Mouse (Mus musculus) frontal cortex, adult (tissue): ENCODE measurements around the gene Tldc1.

Experiments
- ATAC-seq: cut with Nextera tagmentation; 2 replicates; pipeline ENCODE4 v1.9.2; 2017; ENCODE audit warnings: mild to moderate bottlenecking, moderate library complexity, mixed read lengths; ENCODE audit not compliant: low TSS enrichment

The Tldc1 gene

DNA sequence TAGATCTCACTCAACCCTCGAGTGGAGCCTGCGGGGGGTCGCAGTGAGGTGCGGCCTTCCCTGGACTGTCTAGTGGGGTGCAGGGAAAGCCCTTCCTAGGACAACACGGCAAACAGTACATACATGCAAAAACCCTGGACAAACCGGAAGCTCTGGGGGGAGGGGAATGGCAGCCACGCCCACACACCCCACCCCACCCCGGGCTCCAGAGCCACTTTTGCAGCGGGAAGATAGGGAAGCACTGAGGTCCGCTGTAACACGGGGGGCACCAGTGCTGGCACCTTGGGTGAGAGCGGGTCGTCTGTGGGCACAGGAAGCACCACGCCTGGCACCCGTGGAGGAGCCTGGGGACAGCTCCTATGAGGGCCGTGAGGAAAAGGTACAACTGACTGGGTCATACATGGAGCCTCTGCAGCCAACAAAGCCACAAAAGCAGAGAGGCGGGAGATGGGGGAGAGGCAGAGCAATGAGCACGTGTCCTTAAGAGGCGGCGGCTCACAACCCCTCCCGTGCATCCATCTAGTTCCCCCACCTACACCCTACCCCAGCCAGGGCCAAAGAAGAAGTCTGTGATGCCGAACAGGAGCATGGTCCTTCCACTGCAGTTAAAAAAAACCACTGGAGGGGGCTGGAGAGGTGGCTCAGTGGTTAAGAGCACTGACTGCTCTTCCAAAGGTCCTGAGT lies 12.3 kb downstream of the Tldc1 start:
- no peak for ATAC-seq

- no peak for ATAC-seq
These were observed 12.9 kb downstream of the Tldc1 start for GRCm38 (mm10) chr8:119765311-119765710.

DNA sequence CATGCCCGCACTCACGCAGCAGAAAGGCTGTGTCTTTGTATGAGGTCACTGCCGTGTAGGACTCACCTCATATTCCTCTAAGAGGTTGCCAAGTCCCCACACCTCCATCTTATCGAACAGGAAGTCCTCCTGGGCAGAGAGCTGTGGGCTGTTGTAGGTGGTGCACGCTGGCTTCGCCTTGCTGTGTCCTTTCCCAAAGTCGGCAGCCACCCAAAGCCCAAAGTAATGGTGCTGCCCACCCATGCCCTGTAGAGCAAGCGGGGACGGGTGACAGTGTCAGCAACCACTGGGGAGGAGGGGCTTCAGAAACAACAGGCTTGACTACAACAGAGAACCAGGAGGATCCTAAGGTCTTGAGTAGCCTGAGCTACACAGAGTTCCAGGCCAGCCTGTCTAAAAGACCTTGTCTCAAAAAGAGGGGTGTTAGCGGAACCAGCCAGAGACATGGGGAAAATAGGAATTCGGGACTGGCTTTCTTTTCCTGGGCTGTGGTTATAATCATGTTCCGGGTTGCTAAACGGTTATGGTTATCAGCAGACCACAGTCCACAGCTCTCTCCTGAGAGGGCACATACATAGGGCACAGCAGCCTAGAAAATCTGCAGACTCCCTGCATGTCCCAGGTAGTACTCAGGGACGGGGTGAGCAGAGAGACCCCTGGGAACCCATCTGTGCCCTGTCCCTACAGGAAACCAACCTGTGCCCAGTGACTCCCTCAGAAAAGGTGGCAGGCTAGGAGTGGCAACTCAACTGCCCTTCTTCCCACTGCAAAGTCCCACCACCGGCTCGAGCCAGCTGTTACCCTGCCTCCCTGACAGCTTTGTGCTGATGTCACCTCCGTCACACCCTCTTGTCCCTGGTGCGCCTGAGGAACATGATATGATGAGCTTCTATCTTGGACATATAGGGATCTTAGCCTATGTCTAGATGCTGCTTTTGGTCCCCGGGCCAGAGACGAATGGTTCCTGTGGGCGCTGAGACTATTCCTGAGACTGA lies 15.7 kb downstream of the Tldc1 start:
- ATAC-seq: no peak

- no peak for ATAC-seq
These were observed 16.5 kb downstream of the Tldc1 start for GRCm38 (mm10) chr8:119761692-119762091.

- no peak for ATAC-seq
These were observed 21.7 kb downstream of the Tldc1 start for GRCm38 (mm10) chr8:119756538-119756937.

- no peak for ATAC-seq
These were observed 22.1 kb downstream of the Tldc1 start for GRCm38 (mm10) chr8:119756147-119756461.

DNA sequence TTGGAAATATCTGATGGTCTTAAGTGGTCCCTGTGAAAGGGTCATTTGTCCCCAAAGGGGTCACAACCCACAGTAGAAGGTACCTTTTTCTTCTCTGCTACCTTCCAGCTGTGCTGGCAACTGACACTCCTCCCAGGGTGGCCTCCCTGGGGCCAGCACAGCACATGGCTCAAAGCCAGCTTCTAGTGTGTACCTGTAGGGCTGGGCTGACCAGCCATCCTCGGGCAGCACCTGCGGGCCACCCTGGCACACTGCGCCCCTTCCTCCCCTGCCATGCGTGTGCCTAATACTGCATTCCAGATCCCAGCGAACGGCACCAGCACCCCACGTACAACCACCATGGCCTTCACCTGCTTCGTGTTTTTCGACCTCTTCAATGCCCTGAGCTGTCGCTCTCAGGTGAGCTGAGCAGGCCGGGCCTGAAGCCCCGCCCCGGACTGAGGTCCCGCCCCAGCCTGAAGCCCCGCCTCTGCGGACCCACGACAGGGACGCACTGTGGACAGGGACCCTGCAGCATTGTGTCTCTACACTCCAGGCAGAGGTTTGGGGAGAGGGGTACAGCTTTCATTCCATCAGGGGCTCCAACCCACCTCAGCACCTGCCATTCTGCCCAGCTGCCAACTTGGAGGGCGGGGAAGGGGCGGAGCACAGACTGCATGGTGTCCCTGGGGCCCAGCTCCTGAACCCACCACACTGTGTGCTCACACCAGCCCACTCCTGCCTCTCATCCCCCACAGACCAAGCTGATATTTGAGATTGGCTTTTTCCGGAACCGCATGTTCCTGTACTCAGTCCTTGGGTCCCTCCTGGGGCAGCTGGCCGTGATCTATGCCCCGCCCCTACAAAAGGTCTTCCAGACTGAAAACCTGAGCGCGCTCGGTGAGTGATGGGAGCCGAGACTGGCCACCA lies 22.7 kb downstream of the Tldc1 start:
- ATAC-seq: no peak

DNA sequence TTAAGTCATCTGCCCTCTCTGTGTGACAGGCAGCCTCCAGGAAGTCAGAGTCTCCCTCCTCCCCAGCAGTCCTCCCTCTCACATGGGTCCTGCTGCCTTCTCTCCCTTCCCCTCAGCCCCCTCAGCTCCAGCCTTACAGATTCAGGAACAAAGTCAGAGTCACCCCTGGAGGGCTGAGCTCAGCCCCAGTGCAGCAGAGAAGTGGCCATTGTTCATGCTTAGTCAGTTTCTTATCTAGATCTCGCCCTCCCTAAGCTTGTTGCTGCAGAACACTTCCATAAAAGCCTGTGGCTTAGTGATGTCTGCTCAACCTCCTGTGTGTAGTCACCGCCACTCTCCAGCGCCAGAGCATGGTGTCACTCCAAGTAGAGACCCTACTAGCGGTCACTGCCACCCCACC lies 33.6 kb downstream of the Tldc1 start:
- no peak for ATAC-seq

GRCm38 (mm10) chr8:119743291-119744026 lies 34.8 kb downstream of the Tldc1 start:
- ATAC-seq: no peak

DNA sequence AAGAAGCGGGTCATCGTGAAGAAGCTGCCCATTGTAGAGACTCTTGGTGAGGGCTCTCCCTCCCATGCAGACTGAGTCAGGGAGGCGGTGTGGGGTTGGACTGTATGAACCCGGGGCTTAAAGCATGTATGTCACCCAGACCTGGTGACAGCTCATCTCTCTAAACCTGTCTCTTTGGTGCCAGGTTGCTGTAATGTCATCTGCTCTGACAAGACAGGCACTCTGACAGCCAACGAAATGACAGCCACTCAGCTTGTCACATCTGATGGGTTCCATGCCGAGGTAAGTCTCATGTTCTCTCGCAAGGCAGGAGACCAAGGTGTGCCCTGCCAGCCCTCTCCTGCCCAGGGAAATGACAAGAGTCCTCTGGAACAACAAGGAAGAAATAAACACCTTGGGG lies 35.8 kb downstream of the Tldc1 start:
- ATAC-seq: no peak

GRCm38 (mm10) chr8:119740634-119741033 lies 37.6 kb downstream of the Tldc1 start:
- ATAC-seq: no peak

- no peak for ATAC-seq
These were observed 39.9 kb downstream of the Tldc1 start for GRCm38 (mm10) chr8:119738129-119738907.

DNA sequence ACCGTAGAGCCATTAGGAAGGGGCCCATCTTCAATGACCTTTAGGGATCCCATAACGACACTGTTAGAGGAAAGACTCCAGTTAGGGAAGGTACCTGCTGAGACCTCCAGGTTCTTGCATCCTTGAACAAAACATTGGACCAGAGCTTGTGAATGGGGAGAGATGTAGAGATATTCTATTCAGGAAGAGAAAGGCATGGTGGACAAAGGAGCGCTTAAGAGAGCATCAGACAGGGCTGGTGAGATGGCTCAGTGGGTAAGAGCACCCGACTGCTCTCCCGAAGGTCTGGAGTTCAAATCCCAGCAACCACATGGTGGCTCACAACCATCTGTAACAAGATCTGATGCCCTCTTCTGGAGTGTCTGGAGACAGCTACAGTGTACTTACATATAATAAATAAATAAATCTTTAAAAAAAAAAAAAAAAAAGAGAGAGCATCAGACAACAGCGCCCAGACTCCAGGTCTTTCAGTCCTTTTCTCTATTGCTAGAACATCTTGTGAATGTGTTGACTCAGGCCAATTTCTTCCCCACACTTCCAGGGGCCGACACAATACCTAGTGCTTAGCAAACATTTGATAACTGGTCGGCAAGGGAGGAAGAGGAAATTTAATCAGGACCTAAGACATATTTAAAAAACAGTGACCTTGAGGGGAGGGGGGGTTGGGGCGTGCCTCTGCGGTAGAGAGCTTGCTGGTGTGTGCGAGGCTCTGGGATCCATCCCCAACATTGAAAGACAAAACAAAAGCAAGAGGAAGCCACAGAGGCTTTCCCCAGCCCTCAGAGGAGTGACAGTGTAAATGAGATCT lies 40.9 kb downstream of the Tldc1 start:
- no peak for ATAC-seq

- ATAC-seq: no peak
These were observed 41.8 kb downstream of the Tldc1 start for GRCm38 (mm10) chr8:119736348-119736917.

- ATAC-seq: no peak
These were observed 46.1 kb downstream of the Tldc1 start for GRCm38 (mm10) chr8:119732072-119732471.

GRCm38 (mm10) chr8:119728351-119728895 lies 49.8 kb downstream of the Tldc1 start:
- ATAC-seq: no peak

GRCm38 (mm10) chr8:119727093-119727492 lies 51.1 kb downstream of the Tldc1 start:
- no peak for ATAC-seq

- no peak for ATAC-seq
These were observed 53.6 kb downstream of the Tldc1 start for GRCm38 (mm10) chr8:119724596-119724995.

- no peak for ATAC-seq
These were observed 54.5 kb downstream of the Tldc1 start for GRCm38 (mm10) chr8:119723676-119724075.
